Mouse (Mus musculus) C2C12 (cell line): Measurements from ENCODE around the gene Aox2. TPM values are rescaled to one million over a fixed set of nuclear protein-coding genes. Genes with fewer than 3 reads are reported as not detected.
"Not testable (repeated sequence)": the region's sequence is repeated elsewhere in the genome, so short reads cannot be mapped to it uniquely, and the experiment has no call there.

Source experiments
- H3K27me3 ChIP-seq: one replicate; pipeline ENCODE4 v1.6.1; 2011; ENCODE audit not compliant: control insufficient read depth, insufficient read depth, insufficient read length
- H3K36me3 ChIP-seq: one replicate; pipeline ENCODE4 v1.6.1; 2011; ENCODE audit not compliant: control insufficient read depth, insufficient read depth
- H3K4me3 ChIP-seq: one replicate; pipeline ENCODE4 v1.5.1; 2011; ENCODE audit warnings: mild to moderate bottlenecking, control low read depth; ENCODE audit not compliant: poor library complexity, insufficient read depth, severe bottlenecking
- H3K79me2 ChIP-seq: one replicate; pipeline ENCODE4 v1.6.1; 2011; ENCODE audit not compliant: control insufficient read depth, insufficient read depth
- H3K79me3 ChIP-seq: one replicate; pipeline ENCODE4 v1.6.1; 2011; ENCODE audit warnings: low read depth, control low read depth
- H3ac ChIP-seq: one replicate; pipeline ENCODE3; 2011; ENCODE audit warnings: low read depth; ENCODE audit not compliant: control insufficient read depth, insufficient read length
- CEBPB ChIP-seq: IDR thresholded peaks from one replicate; pipeline ENCODE4 v1.6.1; 2011; ENCODE audit warnings: low read depth, mild to moderate bottlenecking, control low read depth, moderate library complexity
- CTCF ChIP-seq: IDR thresholded peaks from one replicate; pipeline ENCODE4 v1.5.1; 2011; ENCODE audit not compliant: control insufficient read depth, insufficient read depth, insufficient read length
- FOSL1 ChIP-seq: IDR thresholded peaks from one replicate; pipeline ENCODE4 v1.8.0; 2011; ENCODE audit warnings: mild to moderate bottlenecking, low read length; ENCODE audit not compliant: poor library complexity, insufficient read depth, severe bottlenecking
- MAX ChIP-seq: IDR thresholded peaks from one replicate; pipeline ENCODE4 v1.6.1; 2011; ENCODE audit warnings: mild to moderate bottlenecking, control low read depth
- MYOD1 ChIP-seq: IDR thresholded peaks from one replicate; pipeline ENCODE4 v1.6.1; 2011; ENCODE audit warnings: low read depth; ENCODE audit not compliant: control insufficient read depth, insufficient read length
- MYOG ChIP-seq: IDR thresholded peaks from one replicate; pipeline ENCODE4 v1.6.1; 2011; ENCODE audit not compliant: control insufficient read depth, insufficient read length; ENCODE audit errors: extremely low read depth
- USF1 ChIP-seq: IDR thresholded peaks from one replicate; pipeline ENCODE4 v1.6.1; 2011; ENCODE audit warnings: low read depth, mild to moderate bottlenecking, control low read depth, moderate library complexity
- polyA plus RNA-seq: library from polyadenylated mRNA; unstranded; fragments of >200 nt; fragmentation: generic; extraction: Trizol; gene quantifications from one replicate; pipeline ENCODE4 v1.2.1, GENCODE M21; 2012; ENCODE audit warnings: missing spikeins

The Aox2 gene
- polyA plus RNA-seq, 1 experiment, result not detected

DNA sequence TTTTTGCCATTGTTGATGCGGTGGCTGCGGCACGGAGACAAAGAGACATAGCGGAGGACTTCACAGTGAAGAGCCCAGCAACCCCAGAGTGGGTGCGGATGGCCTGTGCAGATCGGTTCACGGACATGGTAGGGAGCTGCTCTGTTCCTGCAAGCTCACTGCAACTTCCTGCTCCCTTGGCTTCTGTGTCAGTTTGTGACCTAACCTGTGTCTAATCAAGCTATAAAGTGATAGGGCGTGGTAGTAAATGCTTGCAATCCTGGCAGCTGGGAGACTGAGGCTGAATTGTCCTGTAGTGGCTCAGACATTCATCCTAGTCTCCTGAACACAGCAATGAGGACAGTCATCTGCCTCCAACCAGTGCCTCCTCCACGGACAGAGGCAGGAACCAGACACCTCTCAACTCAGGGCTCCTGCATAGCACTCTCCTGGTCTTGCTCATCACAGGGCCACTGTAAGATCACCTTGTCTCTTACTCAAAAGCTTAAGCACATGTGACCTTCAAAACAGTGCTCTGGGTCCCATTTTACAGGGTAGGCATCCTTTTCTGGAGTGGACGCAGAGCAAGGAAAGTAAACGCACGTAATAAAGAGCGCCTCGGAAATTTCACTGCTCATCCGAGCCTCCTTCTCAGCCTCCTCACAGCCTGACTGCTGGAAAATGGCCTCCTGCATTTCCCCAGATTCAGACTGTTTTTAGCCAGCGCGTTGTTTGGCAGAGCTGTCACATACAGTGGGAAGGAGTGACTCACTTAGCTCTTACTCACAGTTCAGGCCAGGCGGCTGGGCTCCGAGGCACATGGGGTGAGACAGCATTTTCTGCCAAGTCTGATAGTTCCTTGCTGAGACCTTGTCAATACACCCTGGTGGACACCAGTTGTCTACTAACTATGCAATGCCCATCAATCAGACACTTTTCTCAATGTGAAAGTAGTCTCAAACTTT, 81.1 kb downstream of the Aox2 start:
- TF ChIP-seq CEBPB (no peak), MAX (peak; percentile 97), CTCF (no peak), MYOD1 (no peak), USF1 (no peak), MYOG (no peak), FOSL1 (peak; percentile 83)
- H3K27me3 ChIP-seq, result no peaks in the 10 kb centered on the region
- no peaks in the 10 kb centered on the region for H3K79me3 ChIP-seq
- no peaks in the 10 kb centered on the region for H3K79me2 ChIP-seq
- peak overlapping the region; percentile 32 for H3ac ChIP-seq
- no peaks in the 10 kb centered on the region for H3K36me3 ChIP-seq
- no peak overlapping the region for H3K4me3 ChIP-seq

DNA sequence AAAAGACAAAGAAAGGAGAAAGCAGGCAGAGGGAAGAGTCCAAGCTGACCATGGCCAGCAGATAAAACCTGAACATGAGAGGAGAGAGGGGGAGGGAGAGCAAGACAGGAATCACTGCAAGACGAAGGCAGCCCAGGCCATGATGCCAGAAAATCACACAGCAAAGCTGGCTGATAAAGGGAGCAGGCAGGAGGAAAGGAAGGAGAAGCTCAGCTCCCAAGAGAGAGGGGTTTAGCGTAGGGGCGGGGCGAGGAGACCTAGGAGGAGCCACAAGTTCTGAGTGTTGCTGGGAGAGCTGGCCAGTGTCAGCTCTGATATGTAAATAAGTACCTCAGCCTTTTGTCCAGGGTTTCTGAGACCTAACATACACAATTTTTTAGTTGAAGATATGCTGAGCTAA, 84.2 kb downstream of the Aox2 start:
- TF ChIP-seq MAX, result no peak
- TF ChIP-seq MYOG, result no peak
- no peak for TF ChIP-seq MYOD1
- no peak for TF ChIP-seq USF1
- TF ChIP-seq CEBPB, result no peak
- no peak for TF ChIP-seq FOSL1
- no peak for TF ChIP-seq CTCF
- no peak overlapping the region for H3ac ChIP-seq
- H3K79me2 ChIP-seq, result no peaks in the 10 kb centered on the region
- no peaks in the 10 kb centered on the region for H3K27me3 ChIP-seq
- no peaks in the 10 kb centered on the region for H3K79me3 ChIP-seq
- H3K4me3 ChIP-seq, result no peak overlapping the region
- no peaks in the 10 kb centered on the region for H3K36me3 ChIP-seq

DNA sequence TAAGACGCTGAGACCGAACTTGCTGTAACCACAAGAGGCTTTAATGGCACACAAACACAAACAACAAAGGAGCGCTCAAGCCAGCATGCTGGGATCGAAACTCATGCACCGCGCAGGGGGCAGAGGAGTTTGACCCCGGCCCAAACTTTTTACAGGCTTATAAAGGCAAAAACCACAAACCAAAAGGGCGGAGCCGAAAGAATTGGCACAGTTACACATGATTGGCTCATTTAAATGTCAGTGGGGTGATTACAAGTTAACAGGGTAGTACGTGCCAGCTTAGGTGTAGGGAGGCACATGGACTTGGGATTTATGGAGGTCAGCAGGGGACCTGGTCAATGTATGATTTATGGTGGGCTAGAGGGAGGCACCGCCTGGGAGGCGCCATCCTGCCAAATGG, 86.4 kb downstream of the Aox2 start:
- Histone ChIP-seq H3K36me3 (no peaks in the 10 kb centered on the region), H3K79me3 (no peaks in the 10 kb centered on the region), H3K27me3 (no peaks in the 10 kb centered on the region), H3ac (no peak overlapping the region), H3K79me2 (no peaks in the 10 kb centered on the region), H3K4me3 (no peak overlapping the region)
- TF ChIP-seq CTCF (no peak), CEBPB (no peak), USF1 (no peak), MAX (no peak), MYOG (no peak), MYOD1 (no peak), FOSL1 (no peak)

DNA sequence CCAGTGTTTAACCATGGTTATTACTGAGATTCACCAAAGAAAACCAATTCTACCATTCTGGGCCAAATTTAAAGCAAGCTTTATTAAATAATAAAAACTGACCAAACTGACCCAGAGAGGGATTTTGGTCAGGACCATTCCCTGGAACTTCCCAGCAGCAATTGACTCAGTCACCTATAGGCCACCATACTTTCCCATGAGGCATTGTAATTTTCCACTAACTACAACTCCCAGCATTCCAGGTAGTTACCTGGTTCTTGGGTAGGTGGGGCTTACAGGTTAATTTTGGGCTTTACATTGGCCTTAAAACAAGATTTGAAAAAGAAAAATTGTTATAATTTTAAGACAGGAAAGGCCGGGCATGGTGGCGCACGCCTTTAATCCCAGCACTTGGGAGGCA, 87.7 kb downstream of the Aox2 start:
- Histone ChIP-seq H3K4me3 (no peak overlapping the region), H3ac (no peak overlapping the region), H3K79me3 (no peaks in the 10 kb centered on the region), H3K79me2 (no peaks in the 10 kb centered on the region), H3K36me3 (no peaks in the 10 kb centered on the region), H3K27me3 (no peaks in the 10 kb centered on the region)
- TF ChIP-seq MYOD1, result no peak
- no peak for TF ChIP-seq MAX
- no peak for TF ChIP-seq USF1
- no peak for TF ChIP-seq CEBPB
- TF ChIP-seq FOSL1, result no peak
- no peak for TF ChIP-seq MYOG
- no peak for TF ChIP-seq CTCF

DNA sequence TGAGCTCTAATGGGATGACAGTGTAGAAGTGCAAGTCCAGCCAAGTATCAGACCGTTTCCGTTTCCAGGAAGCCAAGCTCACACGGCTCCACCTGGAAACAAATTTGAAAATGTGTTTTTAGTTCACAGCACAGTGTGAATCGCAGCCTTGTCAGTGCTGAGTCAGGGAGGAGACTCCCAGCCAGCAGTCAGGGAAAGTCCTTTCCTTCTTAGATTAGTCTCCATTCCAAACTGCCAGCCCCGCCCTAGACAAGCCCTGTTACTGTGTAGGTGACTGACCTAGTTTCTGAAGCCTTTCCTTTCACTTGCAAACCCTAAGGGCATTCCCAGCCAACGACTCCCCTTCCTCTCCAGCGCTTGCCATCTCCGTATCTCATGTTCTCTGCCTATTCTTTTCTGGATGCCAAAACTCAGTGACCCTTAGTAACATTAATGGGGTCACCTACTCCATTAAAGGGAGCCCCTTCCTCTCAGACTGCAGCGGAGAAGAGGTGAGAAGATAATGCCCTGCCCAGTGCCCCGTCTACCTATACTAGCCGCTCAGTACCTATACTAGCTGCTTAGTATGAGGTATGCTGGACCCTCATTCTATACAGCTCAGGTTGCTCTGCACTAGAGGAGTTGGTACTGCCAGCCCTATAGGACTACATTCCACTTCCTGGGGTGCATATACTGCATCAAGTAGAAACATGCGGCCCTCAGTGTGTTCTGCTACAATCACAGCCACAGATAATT, 88.8 kb downstream of the Aox2 start:
- no peaks in the 10 kb centered on the region for H3K27me3 ChIP-seq
- H3K79me3 ChIP-seq, result no peaks in the 10 kb centered on the region
- H3K4me3 ChIP-seq, result no peak overlapping the region
- no peak overlapping the region for H3ac ChIP-seq
- TF ChIP-seq MAX (no peak), FOSL1 (no peak), CTCF (no peak), CEBPB (no peak), MYOG (no peak), MYOD1 (no peak), USF1 (no peak)
- no peaks in the 10 kb centered on the region for H3K36me3 ChIP-seq
- H3K79me2 ChIP-seq, result no peaks in the 10 kb centered on the region

DNA sequence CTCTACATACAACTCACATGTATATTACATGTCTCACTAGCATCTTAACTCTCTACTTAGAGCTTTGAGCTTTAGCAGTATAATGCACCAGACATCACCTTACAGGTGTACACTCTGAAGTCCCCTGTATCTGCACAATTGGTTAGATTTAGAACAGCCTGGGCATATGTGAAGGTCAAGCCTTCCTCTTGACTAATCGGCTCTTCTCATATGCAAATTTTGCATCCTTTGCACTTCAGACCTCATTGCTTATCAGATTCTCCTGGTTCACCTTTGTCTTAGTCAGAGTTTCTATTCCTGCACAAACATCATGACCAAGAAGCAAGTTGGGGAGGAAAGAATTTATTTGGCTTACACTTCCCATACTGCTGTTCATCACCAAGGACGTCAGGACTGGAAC, 91.6 kb downstream of the Aox2 start:
- H3K4me3 ChIP-seq, result no peak overlapping the region
- no peaks in the 10 kb centered on the region for H3K79me3 ChIP-seq
- TF ChIP-seq MYOD1, result no peak
- no peak for TF ChIP-seq CEBPB
- TF ChIP-seq MYOG, result no peak
- TF ChIP-seq USF1, result no peak
- no peak for TF ChIP-seq MAX
- TF ChIP-seq CTCF, result no peak
- TF ChIP-seq FOSL1, result no peak
- H3K79me2 ChIP-seq, result no peaks in the 10 kb centered on the region
- no peaks in the 10 kb centered on the region for H3K27me3 ChIP-seq
- no peaks in the 10 kb centered on the region for H3K36me3 ChIP-seq
- H3ac ChIP-seq, result no peak overlapping the region

DNA sequence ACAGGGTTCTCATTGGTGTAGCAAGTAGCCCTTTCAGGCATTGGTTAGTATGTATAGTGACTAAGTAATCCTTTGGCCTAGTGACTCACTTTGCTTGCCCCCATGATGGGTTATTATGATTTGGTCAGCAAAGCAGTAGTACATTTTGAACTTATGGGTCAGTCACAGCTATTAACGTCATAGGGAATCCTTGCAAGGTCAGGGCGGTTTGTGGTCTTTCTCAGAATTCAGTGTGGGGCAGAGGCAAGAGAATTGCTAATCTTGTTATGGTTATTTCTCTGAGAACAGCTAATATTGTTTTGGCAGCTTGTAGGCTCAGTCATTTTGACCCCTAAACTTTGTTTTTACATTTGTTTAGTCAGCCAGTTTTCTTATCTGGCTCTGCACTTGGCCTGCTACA, 96.1 kb downstream of the Aox2 start:
- H3K4me3 ChIP-seq, H3K36me3 ChIP-seq, H3K79me2 ChIP-seq, H3K79me3 ChIP-seq, H3K27me3 ChIP-seq, H3ac ChIP-seq: not testable (repeated sequence)
